In the genomic region with DNA sequence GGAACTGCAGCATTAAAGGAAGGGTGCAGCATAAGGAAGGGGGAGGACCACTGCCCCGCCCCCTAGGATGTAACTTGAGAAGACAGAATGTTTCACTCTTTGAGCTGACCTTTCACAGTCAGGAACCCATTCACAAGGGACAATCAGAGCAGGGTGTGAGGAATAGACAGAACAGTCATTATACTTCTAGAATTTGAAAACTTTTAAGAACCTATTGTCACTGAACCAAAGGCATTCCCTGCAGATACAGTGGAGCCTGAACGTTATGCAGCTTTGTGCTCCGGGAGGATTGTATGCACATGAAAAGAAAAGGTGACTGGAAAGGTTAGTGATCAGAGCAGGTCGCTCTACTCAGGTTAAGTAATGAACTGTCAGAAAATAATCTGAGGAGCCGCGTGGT, we compare ENCODE assay signal across 25 mouse cellular contexts. TPM values are rescaled to one million over a fixed set of nuclear protein-coding genes. Genes with fewer than 3 reads are reported as not detected.
DNase-seq lines count a peak whose midpoint lies in the region; ATAC-seq and TF ChIP-seq lines count a peak whose summit lies in the region.
"Had no signal": no experiment of that assay in that cellular context is flagged by ENCODE, and none has a peak within 500 bp of the region (broad histone marks: within the 10 kb centered on the region; RNA-seq: fewer than 3 reads in every experiment).

No protein-coding gene starts in this region.

- peak; percentile 83; the same call in 1 of the 2 replicates for TF ChIP-seq EP300 in ES-Bruce4 (IDR thresholded peaks at IDR 0.05; ENCODE audit: insufficient read depth, low read depth, low read length)

- H3K27me3 ChIP-seq in ES-Bruce4 (ENCODE audit: control insufficient read depth, insufficient read depth, low read length, poor library complexity, severe bottlenecking): no peaks in the 10 kb centered on the region
- H3K27me3 ChIP-seq in midbrain, embryonic 16.5 days (ENCODE audit: control insufficient read depth, insufficient read depth, low read depth, low read length): no peaks in the 10 kb centered on the region; the same call in 1 of the 2 replicates
- H3K27me3 ChIP-seq: embryonic facial prominence, embryonic 12.5 days; forebrain, embryonic 15.5 days; heart, embryonic 15.5 days; intestine, embryonic 15.5 days had no signal

- H3K27ac ChIP-seq in ES-Bruce4 (ENCODE audit: insufficient read depth, low read length) (peak overlapping the region; percentile 50), ES-E14 (ENCODE audit: insufficient read depth, low read depth, low read length, poor library complexity, severe bottlenecking) (no peak overlapping the region; the same call in 1 of the 2 replicates)
- H3K27ac ChIP-seq in midbrain, embryonic 16.5 days (ENCODE audit: low read length): no peak overlapping the region
- H3K27ac ChIP-seq: embryonic facial prominence, embryonic 12.5 days; forebrain, embryonic 15.5 days; heart, embryonic 15.5 days; hindbrain, embryonic 14.5 days; intestine, embryonic 15.5 days had no signal

- no peak overlapping the region for H3K4me2 ChIP-seq in midbrain, embryonic 16.5 days (ENCODE audit: low read length)
- H3K4me2 ChIP-seq: embryonic facial prominence, embryonic 12.5 days; forebrain, embryonic 15.5 days; heart, embryonic 11.5 days; heart, embryonic 15.5 days; hindbrain, embryonic 14.5 days; intestine, embryonic 15.5 days had no signal

- H3K9me3 ChIP-seq in ES-Bruce4 (replicated peaks; ENCODE audit: control insufficient read depth, insufficient read depth, low read length, poor library complexity, severe bottlenecking) (no peaks in the 10 kb centered on the region), ES-E14 (ENCODE audit: control insufficient read depth, insufficient read depth, low read depth, low read length) (no peaks in the 10 kb centered on the region)
- no peaks in the 10 kb centered on the region for H3K9me3 ChIP-seq in midbrain, embryonic 16.5 days (replicated peaks; ENCODE audit: control insufficient read depth, low read length, poor library complexity, severe bottlenecking)
- H3K9me3 ChIP-seq: embryonic facial prominence, embryonic 12.5 days; forebrain, embryonic 15.5 days; heart, embryonic 15.5 days; intestine, embryonic 15.5 days had no signal

- no peak overlapping the region for H3K9ac ChIP-seq in ES-Bruce4 (ENCODE audit: low read depth, poor library complexity, severe bottlenecking)
- H3K9ac ChIP-seq in ES-E14 (ENCODE audit: insufficient read depth, low read depth, low read length, poor library complexity, severe bottlenecking): no peak overlapping the region
- no peak overlapping the region for H3K9ac ChIP-seq in midbrain, embryonic 16.5 days (ENCODE audit: low read depth, low read length)
- H3K9ac ChIP-seq: embryonic facial prominence, embryonic 12.5 days; forebrain, embryonic 15.5 days; heart, embryonic 15.5 days; hindbrain, embryonic 14.5 days; intestine, embryonic 15.5 days had no signal

- H3K36me3 ChIP-seq in ES-Bruce4 (ENCODE audit: control insufficient read depth, insufficient read depth, low read length, poor library complexity, severe bottlenecking) (no peaks in the 10 kb centered on the region), ES-E14 (ENCODE audit: control insufficient read depth, insufficient read depth, low read length, poor library complexity, severe bottlenecking) (no peaks in the 10 kb centered on the region)
- no peaks in the 10 kb centered on the region for H3K36me3 ChIP-seq in midbrain, embryonic 16.5 days (ENCODE audit: control insufficient read depth, insufficient read depth, low read length)
- H3K36me3 ChIP-seq: embryonic facial prominence, embryonic 12.5 days; forebrain, embryonic 15.5 days; heart, embryonic 15.5 days; intestine, embryonic 15.5 days had no signal

- 37% methylated on average over 6 of the region's 6 CpGs for WGBS in midbrain, embryonic 16.5 days

- H3K4me3 ChIP-seq in ES-Bruce4 (ENCODE audit: low read depth, low read length) (no peak overlapping the region), ES-E14 (ENCODE audit: insufficient read depth in 1 of 2, low read depth in 1 of 2, low read length in 2 of 2, poor library complexity in 1 of 2, severe bottlenecking in 1 of 2) (no peak overlapping the region)
- H3K4me3 ChIP-seq in midbrain, embryonic 16.5 days (ENCODE audit: low read depth, low read length): no peak overlapping the region
- H3K4me3 ChIP-seq: embryonic facial prominence, embryonic 12.5 days; forebrain, embryonic 15.5 days; heart, embryonic 15.5 days; intestine, embryonic 15.5 days had no signal

- TF ChIP-seq POLR2A in ES-Bruce4 (IDR thresholded peaks at IDR 0.05; ENCODE audit: insufficient read depth, low read length): no peak

- H3K4me1 ChIP-seq in ES-Bruce4 (ENCODE audit: control insufficient read depth, insufficient read depth, low read length) (peaks cover 3% of the 10 kb centered on the region), ES-E14 (ENCODE audit: control insufficient read depth in 2 of 2, insufficient read depth in 2 of 2, low read length in 2 of 2, poor library complexity in 1 of 2) (peaks cover 7 to 16% of the 10 kb centered on the region in 2 experiments)
- H3K4me1 ChIP-seq in midbrain, embryonic 16.5 days (ENCODE audit: control insufficient read depth, insufficient read depth, low read length): no peaks in the 10 kb centered on the region
- H3K4me1 ChIP-seq: forebrain, embryonic 15.5 days; heart, embryonic 15.5 days had no signal

- DNase-seq in ES-E14 (ENCODE audit: low read depth, low spot score): peak; percentile 54
- DNase-seq in embryo, embryonic 10.5 days (ENCODE audit: low spot score): peak; percentile 45
- DNase-seq in lung, postnatal 14 days: no peak
- DNase-seq: adrenal gland, adult 2 months; adrenal gland, postnatal 25 days; B cell, adult 2 months; cerebellum, adult 11-12 months; cerebellum, adult 9-10 months; cerebellum, postnatal 25 days; gastrocnemius, postnatal 36 days; heart, adult 18-20 months; heart, postnatal 14 days; kidney, adult 2 months had no signal

- in situ Hi-C loops in ES-E14 (cut with MboI; ENCODE audit: low sequenced_read_pairs in 2 of 2, unreplicated experiment in 2 of 2): no loop called here

- ATAC-seq in cerebellum, adult (ENCODE audit: insufficient number of reproducible peaks, low FRiP score, low TSS enrichment): no peak
- ATAC-seq in midbrain, embryonic 16.5 days: no peak
- ATAC-seq: activated CD4-positive, CD25-positive, alpha-beta regulatory T cell, adult 4 months; CD4-positive, CD25-positive, alpha-beta regulatory T cell, adult 4 months; forebrain, embryonic 15.5 days; intestine, embryonic 15.5 days had no signal

- no peak for TF ChIP-seq CTCF in ES-Bruce4 (IDR thresholded peaks at IDR 0.05; ENCODE audit: low read depth, low read length)

TF ChIP-seq in ES-E14, 5 proteins besides CTCF, POLR2A, EP300 and RAD21:
- TF ChIP-seq ZC3H11A (IDR thresholded peaks at IDR 0.05; ENCODE audit: borderline replicate concordance, low read depth, low read length): no peak
- TF ChIP-seq HCFC1 (IDR thresholded peaks at IDR 0.05; ENCODE audit: borderline replicate concordance, insufficient read depth, low read length): no peak
- no peak for TF ChIP-seq CHD2 (IDR thresholded peaks at IDR 0.05; ENCODE audit: low read depth, low read length)
- TF ChIP-seq ZNF384 (IDR thresholded peaks at IDR 0.05; ENCODE audit: low read depth, low read length): no peak
- TF ChIP-seq MAFK (IDR thresholded peaks at IDR 0.05; ENCODE audit: insufficient read depth, low read depth, low read length): no peak
TF ChIP-seq in ES-E14: peak in this region for 0.

RNA-seq across cellular contexts. Expression of gene Pparg, which starts 25.2 kb away (rescaled TPM):
- 1.1 TPM in 1 of 2 replicates, not detected in the other for polyA plus RNA-seq in ES-Bruce4 (2011; ENCODE audit: insufficient read depth, insufficient read length, low read depth, missing spikeins)
- total RNA-seq in ES-E14 (2012; rRNA removed): 0.26 and 0.85 TPM in 2 replicates
- 0.39 and 0.53 TPM in 2 replicates for polyA plus RNA-seq in midbrain, embryonic 16.5 days (2015; fragmentation: Nextera tagmentation; extraction: Ambion mirVana)
- polyA plus RNA-seq: forebrain, embryonic 11.5 days; forebrain, embryonic 15.5 days had no signal
